Mouse (Mus musculus): ENCODE data around the gene Prtg.

The Prtg gene

DNA sequence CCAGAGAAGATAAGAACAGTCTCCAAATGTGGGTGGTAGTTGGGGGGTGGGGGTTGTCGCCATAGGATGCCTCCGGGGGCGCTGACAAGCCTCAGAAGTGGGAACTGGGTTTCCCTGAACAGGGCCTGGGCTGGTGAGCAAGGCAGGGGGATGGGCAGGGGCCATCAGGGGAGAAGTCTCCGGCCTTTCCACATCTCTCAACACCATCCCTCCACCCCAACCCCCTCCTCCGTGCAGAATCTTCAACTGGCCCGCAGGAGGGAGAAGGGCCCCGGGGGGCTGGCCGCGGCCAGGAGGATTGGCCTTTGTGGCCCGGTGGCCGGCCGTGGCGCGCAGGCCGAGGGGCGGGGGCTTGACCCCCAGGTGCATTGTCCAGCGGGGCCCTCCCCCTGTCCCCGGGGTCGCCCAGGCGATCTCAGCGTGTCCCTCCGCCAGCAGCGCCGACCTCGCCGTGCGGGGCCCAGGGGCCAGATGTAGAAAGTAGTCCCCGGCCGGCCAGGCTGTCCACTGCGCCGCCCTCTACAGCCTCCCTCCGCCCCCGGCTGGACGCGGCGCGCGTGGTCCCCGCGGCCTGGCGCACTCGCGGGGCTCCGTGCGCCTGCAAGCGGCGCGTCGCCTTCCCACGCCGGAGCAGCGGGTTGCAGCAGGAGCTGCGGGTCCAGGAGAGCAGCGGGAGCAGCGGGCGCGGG lies at the start of gene Prtg:
Prtg (plus strand) TSS at position 144 of the 689 bp plus-strand sequence.
- no peak for DNase-seq (ENCODE audit: low read depth)

- no peak for DNase-seq (ENCODE audit: low read depth)
Observed at GRCm38 (mm10) chr9:72757143-72757542, 49.5 kb upstream of the Prtg start.

DNA sequence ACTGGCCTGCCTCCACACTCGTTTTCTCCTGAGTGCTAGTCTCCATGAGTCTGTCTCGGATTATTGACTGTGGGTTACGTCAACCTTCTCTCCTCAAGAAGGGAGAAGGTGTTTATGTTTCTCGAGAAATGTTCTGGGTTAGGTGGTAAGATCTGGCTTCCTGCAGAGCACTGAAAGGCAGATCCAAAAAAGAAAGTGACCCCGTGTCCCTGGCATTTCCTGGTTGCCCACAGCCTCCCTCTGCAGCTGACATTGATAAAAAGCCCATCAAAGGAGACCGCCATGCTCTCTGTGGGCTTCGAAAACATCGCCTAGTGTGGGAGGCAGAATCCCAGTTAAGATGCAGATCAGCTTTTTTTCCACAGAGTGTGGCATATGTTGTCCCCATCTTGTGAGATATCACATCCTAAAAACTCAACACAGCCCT lies 48.0 kb upstream of the Prtg start:
- no peak for DNase-seq (ENCODE audit: low read depth)

DNA sequence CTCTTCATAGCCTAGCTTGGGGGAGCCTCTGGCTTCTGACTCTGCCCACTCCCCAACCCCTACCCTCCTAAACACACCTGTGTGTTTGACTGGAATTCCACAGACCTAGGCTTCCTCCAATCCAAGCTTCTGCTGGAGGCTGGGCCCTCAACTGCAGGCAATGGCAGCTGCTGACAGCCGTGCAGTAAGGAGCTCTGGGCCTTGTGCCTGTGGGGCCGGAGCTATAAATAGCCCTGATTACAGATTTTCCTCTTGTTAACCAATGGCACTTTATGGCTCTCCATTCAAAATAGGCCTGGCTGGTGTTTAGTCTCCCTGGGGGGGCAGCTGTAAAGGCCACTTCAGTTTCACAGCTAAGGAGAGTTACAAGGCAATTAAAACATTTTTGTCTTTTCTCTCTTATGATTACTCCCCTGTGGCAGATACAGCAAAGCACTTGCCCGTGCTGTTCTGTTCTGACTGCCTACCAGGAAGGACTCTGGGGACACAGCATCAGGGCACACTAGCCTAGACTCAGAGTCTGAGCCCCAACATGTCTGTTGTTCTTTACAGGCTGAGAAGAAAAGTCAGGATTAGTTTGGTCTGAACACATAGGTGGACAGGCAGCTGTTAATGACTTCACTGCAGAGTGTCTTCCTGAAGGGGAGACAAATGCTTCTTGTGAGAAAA lies 43.5 kb upstream of the Prtg start:
- DNase-seq (ENCODE audit: low read depth) = no peak

GRCm38 (mm10) chr9:72766789-72767349 lies 39.8 kb upstream of the Prtg start:
- peak; percentile 86 for DNase-seq (ENCODE audit: low read depth)

DNA sequence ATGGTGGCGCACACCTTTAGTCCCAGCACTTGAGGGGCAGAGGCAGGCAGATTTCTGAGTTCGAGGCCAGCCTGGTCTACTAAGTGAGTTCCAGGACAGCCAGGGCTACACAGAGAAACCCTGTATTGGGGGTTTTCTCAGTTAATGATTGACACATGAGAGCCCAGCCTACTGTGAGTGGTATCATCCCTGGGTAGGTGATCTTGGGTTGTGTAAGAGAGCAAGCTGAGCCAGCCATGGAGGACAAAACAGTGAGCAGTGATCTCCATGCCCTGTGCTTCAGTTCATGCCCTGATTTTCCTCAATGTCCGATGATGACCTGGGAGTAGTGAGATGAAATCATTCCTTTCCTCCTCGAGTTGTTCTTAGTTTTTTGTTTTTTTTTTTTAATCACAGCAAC lies 31.7 kb upstream of the Prtg start:
- DNase-seq (ENCODE audit: low read depth) = no peak

- DNase-seq (ENCODE audit: low read depth) = no peak
Observed at GRCm38 (mm10) chr9:72779004-72779403, 27.7 kb upstream of the Prtg start.

- no peak for DNase-seq (ENCODE audit: low read depth)
Observed at GRCm38 (mm10) chr9:72779733-72780132, 26.9 kb upstream of the Prtg start.

GRCm38 (mm10) chr9:72780694-72781093 lies 26.0 kb upstream of the Prtg start:
- no peak for DNase-seq (ENCODE audit: low read depth)

GRCm38 (mm10) chr9:72781466-72781865 lies 25.2 kb upstream of the Prtg start:
- no peak for DNase-seq (ENCODE audit: low read depth)

GRCm38 (mm10) chr9:72782121-72782520 lies 24.6 kb upstream of the Prtg start:
- no peak for DNase-seq (ENCODE audit: low read depth)

DNA sequence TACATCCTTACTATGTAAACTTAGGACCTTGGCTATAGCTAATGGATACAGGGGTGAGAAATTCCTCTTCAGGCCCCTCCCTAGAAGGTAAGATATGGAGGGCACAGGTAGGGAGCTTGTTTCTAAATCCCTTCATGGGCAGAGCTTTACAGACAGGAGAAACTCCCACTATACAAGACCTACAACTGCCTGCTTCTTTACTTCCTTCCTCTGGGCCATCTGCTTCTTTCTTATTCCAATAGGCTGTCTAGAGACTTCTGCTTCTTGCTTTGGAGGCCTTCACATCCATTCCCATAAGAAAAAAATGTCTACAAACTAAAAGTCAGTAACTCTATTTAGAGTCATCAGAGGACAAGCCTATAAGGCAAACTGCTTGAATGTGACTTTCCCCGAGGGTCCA lies 18.9 kb upstream of the Prtg start:
- DNase-seq (ENCODE audit: low read depth) = no peak

- DNase-seq (ENCODE audit: low read depth) = no peak
Observed at GRCm38 (mm10) chr9:72790530-72791212, 16.0 kb upstream of the Prtg start.

- no peak for DNase-seq (ENCODE audit: low read depth)
Observed at GRCm38 (mm10) chr9:72791213-72791582, 15.5 kb upstream of the Prtg start.

- no peak for DNase-seq (ENCODE audit: low read depth)
Observed at GRCm38 (mm10) chr9:72791681-72792080, 15.0 kb upstream of the Prtg start.

GRCm38 (mm10) chr9:72795243-72795642 lies 11.4 kb upstream of the Prtg start:
- DNase-seq (ENCODE audit: low read depth) = no peak

- DNase-seq (ENCODE audit: low read depth) = peak; percentile 54
Observed at GRCm38 (mm10) chr9:72797136-72797621, 9.5 kb upstream of the Prtg start.

- no peak for DNase-seq (ENCODE audit: low read depth)
Observed at GRCm38 (mm10) chr9:72803280-72803679, 3.4 kb upstream of the Prtg start.

DNA sequence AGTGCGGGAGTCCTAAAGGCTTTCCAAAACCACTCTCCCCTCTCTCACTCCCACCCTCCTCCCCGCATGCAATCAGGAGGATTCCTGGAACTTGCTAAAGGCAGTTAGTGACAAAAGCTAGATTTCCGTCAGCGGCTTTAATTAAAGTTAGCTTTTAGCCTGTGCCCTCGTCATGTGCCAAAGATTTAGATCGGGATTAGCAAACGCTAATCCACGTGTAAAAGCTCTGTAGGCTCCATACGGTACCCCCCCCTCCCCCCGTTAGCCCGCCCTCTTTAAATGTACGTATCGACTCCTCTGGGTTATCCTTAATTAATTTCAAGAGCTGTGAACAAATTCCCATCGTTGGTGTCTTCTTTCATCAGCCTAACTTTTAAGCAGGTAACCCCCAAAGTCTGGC lies 528 bp upstream of the Prtg start:
- DNase-seq (ENCODE audit: low read depth) = no peak

GRCm38 (mm10) chr9:72807420-72808005 lies 839 bp downstream of the Prtg start:
- DNase-seq (ENCODE audit: low read depth) = no peak

GRCm38 (mm10) chr9:72808176-72808575 lies 1.5 kb downstream of the Prtg start:
- DNase-seq (ENCODE audit: low read depth) = no peak

GRCm38 (mm10) chr9:72808586-72808985 lies 1.9 kb downstream of the Prtg start:
- DNase-seq (ENCODE audit: low read depth) = no peak

Measured in induced T-regulatory cell, adult 2 months (primary cell).